Mouse (Mus musculus): Measurements from ENCODE around the gene Cela2a. TPM values are rescaled to one million over a fixed set of nuclear protein-coding genes. Genes with fewer than 3 reads are reported as not detected.

The Cela2a gene
- 455 and 890 TPM in 2 replicates for polyA plus RNA-seq (2015; fragmentation: Nextera tagmentation; extraction: Ambion mirVana)

- Histone ChIP-seq H3K27me3 (replicated peaks; ENCODE audit: control insufficient read depth, insufficient read depth, low read length) (no peaks in the 10 kb centered on the region), H3K36me3 (ENCODE audit: control insufficient read depth, insufficient read depth, low read length) (no peaks in the 10 kb centered on the region), H3K27ac (ENCODE audit: low read length) (no peak within 1 kb of the TSS), H3K4me2 (ENCODE audit: low read depth, low read length) (no peak within 1 kb of the TSS), H3K4me1 (ENCODE audit: control insufficient read depth, insufficient read depth, low read length) (no peaks in the 10 kb centered on the region), H3K4me3 (ENCODE audit: low read length) (no peak within 1 kb of the TSS), H3K9me3 (ENCODE audit: control insufficient read depth, low read length) (no peaks in the 10 kb centered on the region), H3K9ac (ENCODE audit: low read depth, low read length) (no peak within 1 kb of the TSS)
- 59% methylated on average over 5 of the region's 5 CpGs for WGBS
- no peak for ATAC-seq
These were observed at the start of gene Cela2a for GRCm38 (mm10) chr4:141826060-141826459. Gene Cela2a, minus strand, starts transcription at chr4:141826160.

DNA sequence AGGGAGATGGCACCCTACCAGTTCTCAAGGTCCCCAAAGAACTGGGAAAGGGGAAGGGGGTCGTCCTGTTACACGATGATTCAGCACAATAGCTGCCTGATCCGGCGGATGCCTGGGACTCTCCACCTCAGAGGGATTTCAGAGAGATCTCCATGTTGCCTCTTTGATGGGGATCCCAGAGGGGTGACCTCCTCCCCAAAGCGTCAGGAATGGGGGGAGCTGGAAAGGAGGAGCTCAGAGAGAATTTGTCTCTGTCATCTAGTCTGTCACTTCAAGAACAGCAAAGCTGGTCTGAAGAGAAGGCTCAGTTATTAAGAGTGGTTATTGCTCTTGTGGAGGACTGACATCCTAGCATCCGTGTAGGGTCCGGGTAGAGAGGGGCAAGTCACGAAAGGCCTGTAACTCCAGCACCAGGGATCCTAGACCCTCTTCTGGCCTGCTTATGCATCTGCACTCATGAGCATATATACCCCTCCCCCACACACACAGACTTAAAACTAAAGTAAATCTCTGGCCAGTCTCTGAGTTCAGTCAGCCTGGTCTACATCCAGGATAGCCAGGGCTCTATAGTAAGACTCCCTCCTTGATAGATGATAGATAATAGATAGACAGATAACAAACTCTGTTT is 49.6 kb upstream of the Cela2a start:
- WGBS = 20% methylated on average over 8 of the region's 8 CpGs

GRCm38 (mm10) chr4:141874601-141875460 is 48.9 kb upstream of the Cela2a start, which contains the start of gene Efhd2:
Gene Efhd2, minus strand, starts transcription at chr4:141874920.
- H3K4me3 ChIP-seq (ENCODE audit: low read length) = peak within 1 kb of the TSS; percentile 81

More for the DNA sequence above, 49.6 kb upstream of the Cela2a start:
- H3K4me3 ChIP-seq (ENCODE audit: low read length) = peak overlapping the region; percentile 81
- no peaks in the 10 kb centered on the region for H3K9me3 ChIP-seq (ENCODE audit: control insufficient read depth, low read length)
- no peak overlapping the region for H3K9ac ChIP-seq (ENCODE audit: low read depth, low read length)
- H3K4me2 ChIP-seq (ENCODE audit: low read depth, low read length) = peak overlapping the region; percentile 95
- peaks cover 36% of the 10 kb centered on the region for H3K4me1 ChIP-seq (ENCODE audit: control insufficient read depth, insufficient read depth, low read length)
- no peak for ATAC-seq
- H3K27me3 ChIP-seq (replicated peaks; ENCODE audit: control insufficient read depth, insufficient read depth, low read length) = no peaks in the 10 kb centered on the region
- H3K36me3 ChIP-seq (ENCODE audit: control insufficient read depth, insufficient read depth, low read length) = no peaks in the 10 kb centered on the region
- H3K27ac ChIP-seq (ENCODE audit: low read length) = no peak overlapping the region

DNA sequence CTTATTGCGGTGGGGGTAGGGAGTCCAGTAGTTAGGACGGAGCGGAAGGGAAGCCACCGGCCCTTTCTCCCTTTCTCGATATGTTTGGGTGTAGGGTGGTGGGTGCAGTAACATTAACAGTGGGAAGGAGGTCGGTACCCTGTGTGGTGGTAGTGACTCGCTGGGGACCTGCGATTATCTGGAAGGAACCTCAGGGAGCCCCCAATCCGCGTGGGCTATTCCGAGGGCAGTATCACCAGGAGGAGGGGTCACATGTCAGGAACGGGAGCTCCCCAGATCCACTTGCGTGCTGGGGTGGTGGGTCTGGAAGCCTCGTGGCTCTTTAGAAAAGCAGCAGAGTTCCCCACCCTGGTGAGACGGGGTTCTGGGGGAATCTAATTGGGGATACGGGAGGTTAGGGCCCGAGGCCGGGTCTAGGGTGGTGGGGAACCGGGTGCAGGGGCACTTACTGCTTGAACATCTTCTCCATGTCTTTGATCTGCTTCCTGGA is 48.2 kb upstream of the Cela2a start:
- Histone ChIP-seq H3K9me3 (ENCODE audit: control insufficient read depth, low read length) (no peaks in the 10 kb centered on the region), H3K4me3 (ENCODE audit: low read length) (peak overlapping the region; percentile 81), H3K9ac (ENCODE audit: low read depth, low read length) (peak overlapping the region; percentile 92), H3K4me1 (ENCODE audit: control insufficient read depth, insufficient read depth, low read length) (peaks cover 44% of the 10 kb centered on the region), H3K27me3 (replicated peaks; ENCODE audit: control insufficient read depth, insufficient read depth, low read length) (no peaks in the 10 kb centered on the region), H3K27ac (ENCODE audit: low read length) (peak overlapping the region; percentile 91), H3K4me2 (ENCODE audit: low read depth, low read length) (peak overlapping the region; percentile 95), H3K36me3 (ENCODE audit: control insufficient read depth, insufficient read depth, low read length) (no peaks in the 10 kb centered on the region)
- WGBS = 1% methylated on average over 19 of the region's 19 CpGs
- 0 out of 2 replicates have a peak, but pooled peaks have one; percentile 0 for ATAC-seq

More at GRCm38 (mm10) chr4:141874601-141875460, 48.9 kb upstream of the Cela2a start, which contains the start of gene Efhd2:
- Histone ChIP-seq H3K27me3 (replicated peaks; ENCODE audit: control insufficient read depth, insufficient read depth, low read length) (no peaks in the 10 kb centered on the region), H3K27ac (ENCODE audit: low read length) (peak within 1 kb of the TSS; percentile 91), H3K4me1 (ENCODE audit: control insufficient read depth, insufficient read depth, low read length) (peaks cover 40% of the 10 kb centered on the region), H3K4me2 (ENCODE audit: low read depth, low read length) (peak within 1 kb of the TSS; percentile 95), H3K9me3 (ENCODE audit: control insufficient read depth, low read length) (no peaks in the 10 kb centered on the region), H3K9ac (ENCODE audit: low read depth, low read length) (peak within 1 kb of the TSS; percentile 92), H3K36me3 (ENCODE audit: control insufficient read depth, insufficient read depth, low read length) (no peaks in the 10 kb centered on the region)
- under 1% methylated on average over 67 of the region's 73 CpGs for WGBS
- ATAC-seq = peak; percentile 75

GRCm38 (mm10) chr4:141872977-141873376 is 47.0 kb upstream of the Cela2a start:
- peaks cover 51% of the 10 kb centered on the region for H3K4me1 ChIP-seq (ENCODE audit: control insufficient read depth, insufficient read depth, low read length)
- H3K27ac ChIP-seq (ENCODE audit: low read length) = peak overlapping the region; percentile 91
- ATAC-seq = no peak
- no peaks in the 10 kb centered on the region for H3K27me3 ChIP-seq (replicated peaks; ENCODE audit: control insufficient read depth, insufficient read depth, low read length)
- no peaks in the 10 kb centered on the region for H3K9me3 ChIP-seq (ENCODE audit: control insufficient read depth, low read length)
- 61% methylated on average over 9 of the region's 9 CpGs for WGBS
- peak overlapping the region; percentile 92 for H3K9ac ChIP-seq (ENCODE audit: low read depth, low read length)
- no peaks in the 10 kb centered on the region for H3K36me3 ChIP-seq (ENCODE audit: control insufficient read depth, insufficient read depth, low read length)
- H3K4me3 ChIP-seq (ENCODE audit: low read length) = peak overlapping the region; percentile 81
- peak overlapping the region; percentile 95 for H3K4me2 ChIP-seq (ENCODE audit: low read depth, low read length)

- 53% methylated on average over 9 of the region's 9 CpGs for WGBS
These were observed 45.9 kb upstream of the Cela2a start for GRCm38 (mm10) chr4:141871909-141872308.

GRCm38 (mm10) chr4:141871333-141871725 is 45.4 kb upstream of the Cela2a start:
- Histone ChIP-seq H3K9ac (ENCODE audit: low read depth, low read length) (peak overlapping the region; percentile 92), H3K27ac (ENCODE audit: low read length) (peak overlapping the region; percentile 91), H3K4me2 (ENCODE audit: low read depth, low read length) (peak overlapping the region; percentile 95), H3K9me3 (ENCODE audit: control insufficient read depth, low read length) (no peaks in the 10 kb centered on the region), H3K36me3 (ENCODE audit: control insufficient read depth, insufficient read depth, low read length) (no peaks in the 10 kb centered on the region), H3K4me1 (ENCODE audit: control insufficient read depth, insufficient read depth, low read length) (peaks cover 68% of the 10 kb centered on the region), H3K27me3 (replicated peaks; ENCODE audit: control insufficient read depth, insufficient read depth, low read length) (no peaks in the 10 kb centered on the region), H3K4me3 (ENCODE audit: low read length) (peak overlapping the region; percentile 81)
- ATAC-seq = peak; percentile 39
- WGBS = 85% methylated on average over 3 of the region's 3 CpGs

More at GRCm38 (mm10) chr4:141871909-141872308, 45.9 kb upstream of the Cela2a start:
- ATAC-seq = no peak
- peak overlapping the region; percentile 95 for H3K4me2 ChIP-seq (ENCODE audit: low read depth, low read length)
- H3K27ac ChIP-seq (ENCODE audit: low read length) = peak overlapping the region; percentile 91
- peaks cover 62% of the 10 kb centered on the region for H3K4me1 ChIP-seq (ENCODE audit: control insufficient read depth, insufficient read depth, low read length)
- H3K27me3 ChIP-seq (replicated peaks; ENCODE audit: control insufficient read depth, insufficient read depth, low read length) = no peaks in the 10 kb centered on the region
- H3K4me3 ChIP-seq (ENCODE audit: low read length) = peak overlapping the region; percentile 81
- peak overlapping the region; percentile 92 for H3K9ac ChIP-seq (ENCODE audit: low read depth, low read length)
- no peaks in the 10 kb centered on the region for H3K9me3 ChIP-seq (ENCODE audit: control insufficient read depth, low read length)
- no peaks in the 10 kb centered on the region for H3K36me3 ChIP-seq (ENCODE audit: control insufficient read depth, insufficient read depth, low read length)

DNA sequence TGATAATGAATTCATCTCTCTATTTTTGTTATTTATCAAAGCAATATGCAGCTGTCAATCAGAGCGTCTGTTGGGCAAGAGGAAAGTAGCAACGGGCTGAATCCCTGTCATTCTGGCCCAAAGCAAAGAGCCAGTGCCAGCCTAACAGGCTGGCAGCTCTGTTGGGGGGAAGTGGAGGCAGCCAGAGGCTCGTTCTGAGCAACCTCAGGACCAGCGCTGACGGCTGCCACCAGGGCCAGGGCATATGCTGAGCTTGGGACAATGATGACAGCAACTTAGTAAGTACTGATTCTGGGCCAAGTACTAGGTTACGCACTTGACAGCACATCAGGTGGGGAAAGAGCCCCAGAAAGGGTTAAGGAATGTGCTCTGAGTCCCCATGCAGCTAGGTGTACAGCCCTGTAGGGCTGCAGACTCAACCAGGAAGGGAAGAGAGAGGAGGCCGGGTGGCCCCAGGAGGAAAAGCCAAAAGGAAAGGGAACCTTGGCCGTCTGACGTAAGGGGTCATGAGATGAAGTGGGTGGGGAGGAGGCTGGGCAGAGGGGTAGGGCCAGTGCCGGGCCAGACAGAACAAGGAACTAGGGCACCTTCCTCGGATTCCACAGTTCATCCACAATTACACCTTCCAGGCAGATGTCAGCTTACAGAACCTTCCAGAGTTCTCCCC is 44.8 kb upstream of the Cela2a start:
- Histone ChIP-seq H3K36me3 (ENCODE audit: control insufficient read depth, insufficient read depth, low read length) (no peaks in the 10 kb centered on the region), H3K9ac (ENCODE audit: low read depth, low read length) (peak overlapping the region; percentile 92), H3K27me3 (replicated peaks; ENCODE audit: control insufficient read depth, insufficient read depth, low read length) (no peaks in the 10 kb centered on the region), H3K9me3 (ENCODE audit: control insufficient read depth, low read length) (no peaks in the 10 kb centered on the region), H3K27ac (ENCODE audit: low read length) (peak overlapping the region; percentile 91), H3K4me3 (ENCODE audit: low read length) (no peak overlapping the region), H3K4me1 (ENCODE audit: control insufficient read depth, insufficient read depth, low read length) (peaks cover 70% of the 10 kb centered on the region), H3K4me2 (ENCODE audit: low read depth, low read length) (peak overlapping the region; percentile 95)
- 59% methylated on average over 11 of the region's 11 CpGs for WGBS
- peak; percentile 73 for ATAC-seq
